Mouse (Mus musculus) gastrocnemius, postnatal 25 days (tissue): ENCODE data around the gene Spata31d1a. TPM values are rescaled to one million over a fixed set of nuclear protein-coding genes. Genes with fewer than 3 reads are reported as not detected.
"Not testable (repeated sequence)": the region's sequence is repeated elsewhere in the genome, so short reads cannot be mapped to it uniquely, and the experiment has no call there.

Experiments used
- DNase-seq: peaks from one replicate; pipeline ENCODE4 v3.0.0; 2022
- long read RNA-seq, 2 experiments: library from polyadenylated mRNA; stranded (forward); transcript quantifications; one replicate each; pipeline ENCODE4 v2.0.0; 2021
- total RNA-seq, 2 experiments: library from RNA; stranded (reverse); gene quantifications; 1 replicate in 1 of 2; 2 replicates in 1 of 2; pipeline ENCODE4 v1.2.3; 2021

The Spata31d1a gene
- total RNA-seq = not detected
- long read RNA-seq, experiment 1 = 0 reads
- long read RNA-seq, experiment 2 = 0 reads

- DNase-seq = no peak
These were observed at the start of gene Spata31d1a for GRCm38 (mm10) chr13:59710230-59710629. Gene Spata31d1a (minus strand): TSS chr13:59710330.

DNA sequence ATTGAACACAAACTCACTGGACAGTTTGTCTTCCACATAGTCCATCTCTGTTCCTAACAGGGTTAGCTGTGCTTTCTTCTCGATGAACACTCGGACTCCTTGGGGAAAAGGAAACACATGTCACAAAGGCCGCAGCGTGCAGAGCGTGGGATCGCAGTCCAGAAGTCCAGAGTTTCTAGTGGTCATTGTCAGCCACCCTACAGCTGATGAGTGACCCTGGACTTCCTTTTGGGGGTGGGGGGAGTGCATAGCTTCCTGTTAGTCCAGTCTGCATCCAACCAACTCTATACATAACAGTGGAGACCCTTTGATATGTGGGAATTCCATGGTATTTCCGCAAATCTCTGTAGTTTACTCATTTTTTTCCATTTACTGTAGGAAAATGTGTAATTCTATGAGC is 46.8 kb upstream of the Spata31d1a start:
- DNase-seq = no peak

- DNase-seq = no peak
These were observed 40.2 kb upstream of the Spata31d1a start for GRCm38 (mm10) chr13:59750310-59750709.

DNA sequence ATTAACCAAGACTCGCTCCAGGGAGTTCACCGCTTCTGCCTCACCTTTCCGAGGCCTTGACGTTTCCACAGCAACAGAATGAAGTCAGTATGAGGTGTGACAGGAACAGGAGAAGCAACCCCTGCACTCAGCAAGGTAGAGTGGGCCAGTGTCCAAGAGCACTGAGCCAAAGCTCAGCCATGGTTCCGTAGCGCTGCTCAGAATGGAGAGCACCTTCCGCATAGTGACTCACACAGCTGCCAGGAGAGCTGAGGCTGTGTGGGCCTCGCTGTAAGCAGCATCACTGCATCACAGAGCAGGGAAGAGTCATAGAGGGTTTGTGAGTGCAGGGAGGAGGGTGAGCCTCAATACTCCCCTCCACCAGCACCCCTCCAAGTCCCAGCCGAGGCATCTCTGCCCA is 36.6 kb upstream of the Spata31d1a start, which contains the start of gene 1700014D04Rik:
TSS of gene 1700014D04Rik (minus strand) at position 42 of the 400 bp plus-strand sequence.
- no peak for DNase-seq

DNA sequence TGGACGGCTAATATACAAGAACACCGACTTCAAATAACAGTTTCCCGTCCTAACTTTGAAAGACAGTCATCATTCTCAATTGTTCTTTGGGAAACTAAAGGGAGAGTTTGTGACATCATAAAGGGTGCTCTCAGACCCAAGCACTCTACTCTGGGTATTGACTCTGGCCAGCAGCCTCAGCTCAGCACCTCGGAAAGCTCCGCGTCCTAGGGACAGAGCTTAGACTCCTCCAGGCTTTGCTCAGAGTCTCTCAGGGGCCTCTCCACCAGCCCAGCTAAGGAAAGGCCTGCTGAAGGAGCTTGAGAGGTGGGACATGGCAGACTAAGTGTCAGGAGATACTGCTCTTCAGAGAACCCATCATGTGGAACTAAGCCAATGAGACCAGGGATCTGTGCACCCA is 36.0 kb upstream of the Spata31d1a start:
- no peak for DNase-seq

- no peak for DNase-seq
These were observed 35.3 kb upstream of the Spata31d1a start for GRCm38 (mm10) chr13:59745462-59745861.

GRCm38 (mm10) chr13:59741697-59742096 is 31.6 kb upstream of the Spata31d1a start:
- no peak for DNase-seq

DNA sequence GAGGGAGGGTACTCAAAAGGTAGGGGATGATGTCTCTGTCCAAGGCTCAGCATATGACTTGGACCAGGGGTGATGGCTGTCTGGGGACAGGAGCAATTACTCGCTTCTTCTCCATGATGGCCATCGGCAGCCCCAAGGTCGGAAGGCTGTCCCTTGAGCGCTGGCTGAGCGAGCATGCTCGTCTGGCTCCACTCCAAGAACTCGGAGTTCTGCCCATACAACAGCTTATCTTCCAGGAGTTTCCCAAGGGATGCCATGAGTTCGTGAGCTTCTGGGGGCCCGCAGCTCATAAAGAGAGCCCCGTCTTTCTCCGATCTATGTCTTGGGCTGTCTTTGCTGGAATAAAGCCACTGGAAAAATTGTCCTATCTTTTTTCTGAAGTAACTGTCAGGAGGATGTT is 31.0 kb upstream of the Spata31d1a start:
- peak; percentile 34 for DNase-seq

DNA sequence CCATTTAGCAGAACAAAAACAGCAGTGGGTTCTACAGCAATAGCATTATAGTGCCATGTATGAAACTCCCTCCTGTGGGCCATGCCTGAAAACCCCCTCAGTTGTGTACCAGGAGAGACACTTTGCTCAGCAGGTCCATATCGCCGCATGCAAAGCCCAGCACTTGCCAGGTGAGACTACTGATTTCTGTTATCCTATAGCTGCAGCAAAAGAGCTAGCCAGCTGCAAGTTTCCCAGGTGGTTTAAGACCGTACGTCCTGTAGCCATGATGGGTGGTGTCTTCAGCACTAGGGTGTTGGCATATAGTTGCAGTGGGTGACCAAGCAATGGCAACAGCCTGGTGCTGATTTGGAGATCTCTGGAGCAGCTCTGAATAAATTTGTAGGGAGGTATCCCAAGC is 29.3 kb upstream of the Spata31d1a start:
- no peak for DNase-seq

GRCm38 (mm10) chr13:59738455-59738854 is 28.3 kb upstream of the Spata31d1a start:
- no peak for DNase-seq

- DNase-seq = no peak
These were observed 25.1 kb upstream of the Spata31d1a start for GRCm38 (mm10) chr13:59735190-59735589.

GRCm38 (mm10) chr13:59734347-59734746 is 24.2 kb upstream of the Spata31d1a start:
- not testable (repeated sequence) for DNase-seq

DNA sequence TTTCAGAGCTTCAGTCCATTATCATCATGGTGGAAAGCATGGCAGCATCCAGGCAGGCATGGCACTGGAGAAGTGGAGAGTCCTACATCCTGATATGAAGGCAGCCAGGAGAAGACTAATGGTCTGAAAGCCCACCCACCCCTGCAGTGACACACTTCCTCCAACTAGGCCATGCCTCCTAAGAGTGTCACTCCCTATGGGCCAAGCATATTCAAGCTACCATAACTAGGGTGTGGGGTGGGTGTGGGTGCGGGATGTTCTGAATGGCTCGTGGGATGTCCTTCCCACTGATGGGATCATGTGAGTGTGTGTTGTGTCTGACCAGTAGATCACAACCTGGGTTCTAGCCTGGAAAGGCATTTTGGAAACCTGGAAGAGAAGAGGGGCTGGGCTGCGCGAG is 23.8 kb upstream of the Spata31d1a start:
- DNase-seq = no peak

DNA sequence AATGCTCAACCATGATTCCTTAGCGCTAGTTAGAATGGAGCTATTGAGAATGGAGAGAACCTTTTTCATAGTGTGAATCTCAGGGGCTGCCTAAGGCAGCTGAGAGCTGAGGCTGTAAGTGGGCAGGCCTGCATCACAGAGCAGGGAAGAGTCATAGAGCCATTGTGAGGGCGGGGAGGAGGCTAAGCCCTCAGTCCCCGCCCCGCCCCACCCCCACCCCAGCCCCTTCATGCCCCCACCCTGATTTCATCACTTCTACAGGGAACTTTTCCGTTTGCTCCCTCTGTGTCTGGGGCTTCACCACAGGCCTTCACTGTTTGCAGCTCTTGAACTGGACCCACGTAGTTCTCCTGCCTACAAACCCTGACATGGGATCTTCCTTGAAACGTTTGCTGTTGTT is 21.5 kb upstream of the Spata31d1a start, which contains the start of gene Spata31d1d:
TSS of gene Spata31d1d (minus strand) at position 101 of the 400 bp plus-strand sequence.
- DNase-seq = no peak

DNA sequence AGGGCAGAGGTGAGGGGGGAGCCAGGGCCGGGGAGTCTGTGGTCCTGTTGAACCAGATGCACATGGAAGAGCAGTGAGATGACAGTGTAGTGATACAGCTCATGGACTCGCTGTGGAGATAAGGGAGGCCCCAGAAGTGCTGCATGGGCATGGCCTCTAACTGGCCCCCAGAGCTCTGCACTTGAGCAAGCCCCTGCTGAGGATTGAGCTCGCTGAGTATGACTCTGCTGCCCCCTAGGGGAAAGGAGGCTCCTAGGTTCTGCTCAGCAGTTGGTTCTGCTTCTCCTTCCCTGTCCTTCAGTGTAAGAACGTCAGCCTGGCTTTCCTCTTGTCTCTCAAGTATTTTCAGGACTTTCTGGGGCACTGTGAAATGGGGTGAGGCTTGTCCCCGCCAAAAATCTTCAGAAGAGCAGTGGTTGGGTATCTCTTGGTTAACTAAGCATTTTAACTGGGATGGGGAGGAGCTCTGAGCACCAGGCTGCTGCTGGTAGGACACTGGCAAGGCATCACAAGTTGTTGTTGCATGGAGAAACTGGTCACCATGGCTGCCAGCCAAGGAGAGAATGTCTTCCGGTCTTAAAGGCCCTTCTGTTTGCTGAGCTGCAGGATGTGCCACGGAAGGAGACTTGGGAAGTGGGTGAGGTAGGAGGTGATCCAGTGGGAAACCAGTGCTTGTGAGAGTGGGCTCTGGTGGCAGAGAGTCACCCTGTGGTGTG is 18.4 kb upstream of the Spata31d1a start:
- peak; percentile 52 for DNase-seq

GRCm38 (mm10) chr13:59726139-59726867 is 16.2 kb upstream of the Spata31d1a start:
- DNase-seq = no peak

DNA sequence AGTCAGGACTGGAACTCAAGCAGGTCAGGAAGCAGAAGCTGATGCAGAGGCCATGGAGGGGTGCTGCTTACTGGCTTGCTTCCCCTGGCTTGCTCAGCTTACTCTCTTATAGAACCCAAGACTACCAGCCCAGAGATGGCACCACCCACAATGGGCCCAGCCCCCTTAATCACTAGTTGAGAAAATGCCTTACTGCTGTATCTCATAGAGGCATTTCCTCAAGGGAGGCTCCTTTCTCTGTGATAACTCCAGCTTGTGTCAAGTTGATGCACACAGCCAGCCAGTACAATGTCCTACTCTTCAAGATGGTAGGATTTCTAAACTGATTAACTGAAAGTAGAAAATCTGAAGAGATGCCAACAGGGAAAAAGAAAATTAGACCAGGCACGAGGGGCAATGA is 12.0 kb upstream of the Spata31d1a start:
- not testable (repeated sequence) for DNase-seq

DNA sequence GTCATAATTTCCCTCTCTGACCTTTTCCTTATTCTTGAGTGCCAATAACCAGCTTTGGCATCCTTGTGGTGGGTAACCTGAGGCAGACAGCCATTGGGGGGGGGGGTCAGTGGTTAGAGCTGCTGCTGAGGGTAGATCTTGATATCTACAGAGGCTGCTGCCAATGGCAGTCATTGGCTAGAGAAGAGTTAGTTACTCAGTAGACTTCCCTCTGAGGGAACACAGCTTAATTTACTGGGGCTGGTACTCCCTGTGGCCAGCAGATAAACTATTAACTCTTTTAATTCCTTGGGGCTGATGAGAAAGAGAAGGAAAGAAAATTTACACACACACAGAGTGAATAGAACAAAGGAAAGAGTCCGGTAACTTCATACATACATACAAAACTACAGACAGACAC is 9.3 kb upstream of the Spata31d1a start:
- DNase-seq = no peak

DNA sequence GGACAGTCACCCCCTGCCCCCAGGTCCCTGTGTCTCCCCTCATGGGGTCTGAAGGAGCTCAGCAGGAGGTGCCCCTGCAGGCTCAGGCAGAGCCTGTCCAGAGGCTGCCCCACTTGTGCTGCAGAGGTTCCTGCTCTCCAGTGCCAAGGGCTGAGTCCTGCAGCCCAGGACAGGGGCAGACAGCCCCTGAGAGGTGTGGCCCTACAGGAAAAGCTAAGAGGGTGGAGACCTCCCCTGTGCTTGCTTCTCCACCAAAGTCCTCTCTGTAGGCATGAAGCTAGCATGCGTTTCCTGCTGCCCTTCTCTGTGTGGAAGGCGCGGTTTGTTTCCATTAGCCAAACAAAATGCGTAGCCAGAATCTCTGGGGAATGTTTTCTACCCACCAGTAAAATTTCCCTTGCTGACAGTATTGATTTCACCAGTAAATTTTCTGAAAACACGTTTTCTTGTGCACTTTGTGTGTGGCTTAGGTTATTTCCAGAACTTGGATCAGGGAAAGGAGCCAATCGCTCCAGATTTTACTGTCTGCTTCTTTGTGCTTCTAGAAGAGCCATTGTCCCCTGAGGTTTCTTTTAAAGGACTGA is 8.8 kb upstream of the Spata31d1a start:
- DNase-seq = not testable (repeated sequence)

- no peak for DNase-seq
These were observed 3.6 kb upstream of the Spata31d1a start for GRCm38 (mm10) chr13:59713710-59714109.

DNA sequence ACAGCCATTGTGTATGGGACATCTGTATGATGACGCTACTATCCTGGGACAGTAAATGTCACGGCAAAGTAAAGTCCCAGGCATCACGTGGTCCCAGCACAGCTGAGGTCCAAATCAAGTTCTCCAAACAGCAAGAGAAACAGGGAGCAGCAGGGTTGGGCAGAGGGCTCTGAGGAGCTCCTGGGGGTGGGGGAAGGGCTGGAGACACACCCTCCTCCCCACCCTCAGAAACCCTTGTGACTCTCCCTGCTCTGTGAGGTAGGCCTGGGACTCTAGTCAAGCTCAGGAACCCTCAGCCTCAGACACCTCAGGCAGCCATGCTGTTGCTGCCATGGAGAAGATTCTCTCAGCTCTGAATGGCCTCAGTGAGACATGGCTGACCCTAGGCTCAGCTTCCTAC is 1.9 kb upstream of the Spata31d1a start, which contains the start of gene Spata31d1b:
TSS of gene Spata31d1b (plus strand) at position 301 of the 400 bp plus-strand sequence.
- DNase-seq = not testable (repeated sequence)

GRCm38 (mm10) chr13:59704562-59704961 is 5.6 kb downstream of the Spata31d1a start:
- DNase-seq = no peak

DNA sequence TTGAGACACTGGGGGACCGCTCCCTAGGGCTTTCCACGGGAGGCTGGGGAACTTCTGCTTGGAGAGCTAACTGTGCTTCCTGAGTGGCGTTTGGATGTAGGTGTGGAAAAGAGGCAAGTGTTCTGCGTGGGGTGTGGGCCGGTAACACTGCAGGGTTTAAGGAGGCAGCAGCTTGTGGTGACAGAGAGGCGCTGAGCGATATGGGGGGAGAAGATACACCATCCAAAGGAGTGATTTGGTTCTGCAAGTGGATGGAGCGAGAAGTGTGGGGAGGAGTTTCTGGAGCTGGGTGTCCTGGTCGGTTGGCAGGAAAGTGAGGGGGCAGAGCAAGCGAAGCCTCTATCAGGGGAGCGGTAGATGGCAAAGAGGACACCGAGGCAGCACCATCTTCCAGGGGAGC is 6.6 kb downstream of the Spata31d1a start:
- no peak for DNase-seq
